Mouse (Mus musculus): ENCODE measurements around the gene Plcb4. TPM values are rescaled to one million over a fixed set of nuclear protein-coding genes. Genes with fewer than 3 reads are reported as not detected.

Plcb4 gene
- polyA plus RNA-seq, 1 experiment from 2014 or later: 29.3 TPM

DNA sequence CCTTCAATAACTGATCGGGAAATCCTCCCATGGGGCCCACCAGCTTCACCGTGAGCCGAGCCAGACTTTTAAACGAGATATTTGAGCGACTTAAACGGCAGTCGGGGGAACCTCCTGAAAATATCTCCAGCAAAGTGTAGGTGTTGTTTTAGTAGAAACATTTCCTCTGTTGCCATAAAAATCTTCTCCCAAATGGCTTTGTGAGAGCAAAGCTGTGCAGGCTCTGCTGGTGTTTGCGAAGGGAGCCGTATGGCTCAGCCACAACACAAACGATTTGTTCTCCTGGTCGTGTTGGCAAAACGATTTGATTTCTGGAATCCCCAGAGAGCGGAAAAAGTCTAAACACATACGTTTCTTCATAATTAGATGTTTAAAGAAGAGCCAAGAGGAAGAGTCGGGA lies 90.8 kb downstream of the Plcb4 start:
- H3K36me3 ChIP-seq (ENCODE audit: control insufficient read depth, insufficient read depth, low read length): no peaks in the 10 kb centered on the region
- H3K27ac ChIP-seq (ENCODE audit: low read depth, low read length): no peak overlapping the region

GRCm38 (mm10) chr2:135750748-135751147 lies 91.9 kb downstream of the Plcb4 start:
- H3K9ac ChIP-seq (ENCODE audit: low read depth, low read length): no peak overlapping the region
- no peak overlapping the region for H3K27ac ChIP-seq (ENCODE audit: low read depth, low read length)
- H3K36me3 ChIP-seq (ENCODE audit: control insufficient read depth, insufficient read depth, low read length): no peaks in the 10 kb centered on the region
- no peak overlapping the region for H3K4me3 ChIP-seq (ENCODE audit: low read depth, low read length)
- H3K27me3 ChIP-seq (ENCODE audit: control insufficient read depth, insufficient read depth, low read length): no peaks in the 10 kb centered on the region
- H3K4me2 ChIP-seq (replicated peaks; ENCODE audit: low read depth, low read length): no peak overlapping the region
- WGBS: 76% methylated on average over 5 of the region's 5 CpGs
- no peak for DNase-seq (ENCODE audit: low spot score)
- no peak for ATAC-seq (ENCODE audit: low FRiP score)
- no peaks in the 10 kb centered on the region for H3K4me1 ChIP-seq (replicated peaks; ENCODE audit: control insufficient read depth, insufficient read depth, low read length)
- no peaks in the 10 kb centered on the region for H3K9me3 ChIP-seq (ENCODE audit: control insufficient read depth, low read length)

More for the DNA sequence above, 90.8 kb downstream of the Plcb4 start:
- Histone ChIP-seq H3K4me3 (ENCODE audit: low read depth, low read length) (no peak overlapping the region), H3K27me3 (ENCODE audit: control insufficient read depth, insufficient read depth, low read length) (no peaks in the 10 kb centered on the region), H3K9me3 (ENCODE audit: control insufficient read depth, low read length) (no peaks in the 10 kb centered on the region), H3K9ac (ENCODE audit: low read depth, low read length) (no peak overlapping the region), H3K4me1 (replicated peaks; ENCODE audit: control insufficient read depth, insufficient read depth, low read length) (no peaks in the 10 kb centered on the region), H3K4me2 (replicated peaks; ENCODE audit: low read depth, low read length) (no peak overlapping the region)
- WGBS: 77% methylated on average over 15 of the region's 15 CpGs
- no peak for ATAC-seq (ENCODE audit: low FRiP score)
- no peak for DNase-seq (ENCODE audit: low spot score)

DNA sequence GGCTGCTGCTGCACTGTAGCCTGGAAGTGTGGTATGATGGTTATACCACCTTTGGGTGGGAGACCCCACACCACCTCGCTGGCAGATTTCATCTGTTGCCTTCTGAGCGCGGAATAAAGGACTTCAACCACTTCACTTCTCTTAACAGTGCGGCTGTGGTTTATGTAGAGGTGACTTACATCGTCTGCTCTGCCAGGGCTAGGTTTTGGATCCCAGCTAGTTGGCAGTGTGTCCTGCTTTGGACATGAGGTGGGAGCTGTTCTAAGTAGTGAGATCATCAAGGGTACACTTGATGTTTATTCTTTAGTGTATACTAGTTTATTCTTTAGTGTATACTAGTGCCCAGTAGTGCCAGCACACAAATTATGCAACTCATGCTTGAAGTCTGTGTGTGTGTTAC lies 97.0 kb downstream of the Plcb4 start:
- Histone ChIP-seq H3K9me3 (ENCODE audit: control insufficient read depth, low read length) (no peaks in the 10 kb centered on the region), H3K27me3 (ENCODE audit: control insufficient read depth, insufficient read depth, low read length) (no peaks in the 10 kb centered on the region), H3K4me2 (replicated peaks; ENCODE audit: low read depth, low read length) (no peak overlapping the region), H3K9ac (ENCODE audit: low read depth, low read length) (no peak overlapping the region), H3K27ac (ENCODE audit: low read depth, low read length) (no peak overlapping the region), H3K36me3 (ENCODE audit: control insufficient read depth, insufficient read depth, low read length) (no peaks in the 10 kb centered on the region), H3K4me3 (ENCODE audit: low read depth, low read length) (no peak overlapping the region), H3K4me1 (replicated peaks; ENCODE audit: control insufficient read depth, insufficient read depth, low read length) (no peaks in the 10 kb centered on the region)
- no peak for DNase-seq (ENCODE audit: low spot score)
- ATAC-seq (ENCODE audit: low FRiP score): no peak
- WGBS: 89% methylated on average over 5 of the region's 5 CpGs

DNA sequence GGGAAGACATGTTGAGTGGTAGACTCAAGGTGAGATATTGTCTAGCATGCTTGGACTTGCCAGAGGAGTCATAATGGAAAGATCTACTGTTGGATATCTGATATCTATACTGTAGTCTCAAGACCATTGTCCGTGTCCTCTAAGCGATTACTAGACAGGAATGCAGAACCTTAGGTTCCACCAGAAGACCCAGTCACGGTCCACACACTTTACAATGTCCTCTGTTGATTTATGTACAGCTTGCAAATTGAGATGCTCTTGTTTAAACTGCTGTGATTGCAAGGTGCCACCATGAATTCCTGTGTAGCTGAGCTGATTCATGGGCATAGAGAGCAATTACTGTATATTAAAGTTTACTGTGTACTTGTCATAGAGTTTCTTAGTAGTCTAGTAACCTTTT lies 98.7 kb downstream of the Plcb4 start:
- H3K4me1 ChIP-seq (replicated peaks; ENCODE audit: control insufficient read depth, insufficient read depth, low read length): no peaks in the 10 kb centered on the region
- H3K27me3 ChIP-seq (ENCODE audit: control insufficient read depth, insufficient read depth, low read length): no peaks in the 10 kb centered on the region
- no peak overlapping the region for H3K9ac ChIP-seq (ENCODE audit: low read depth, low read length)
- ATAC-seq (ENCODE audit: low FRiP score): no peak
- H3K36me3 ChIP-seq (ENCODE audit: control insufficient read depth, insufficient read depth, low read length): no peaks in the 10 kb centered on the region
- 88% methylated on average over 3 of the region's 3 CpGs for WGBS
- H3K4me2 ChIP-seq (replicated peaks; ENCODE audit: low read depth, low read length): no peak overlapping the region
- no peak overlapping the region for H3K27ac ChIP-seq (ENCODE audit: low read depth, low read length)
- DNase-seq (ENCODE audit: low spot score): no peak
- H3K4me3 ChIP-seq (ENCODE audit: low read depth, low read length): no peak overlapping the region
- H3K9me3 ChIP-seq (ENCODE audit: control insufficient read depth, low read length): no peaks in the 10 kb centered on the region

GRCm38 (mm10) chr2:135759499-135760095 lies 100.8 kb downstream of the Plcb4 start:
- H3K36me3 ChIP-seq (ENCODE audit: control insufficient read depth, insufficient read depth, low read length): no peaks in the 10 kb centered on the region
- H3K27me3 ChIP-seq (ENCODE audit: control insufficient read depth, insufficient read depth, low read length): no peaks in the 10 kb centered on the region
- no peak overlapping the region for H3K27ac ChIP-seq (ENCODE audit: low read depth, low read length)
- H3K9ac ChIP-seq (ENCODE audit: low read depth, low read length): no peak overlapping the region
- H3K4me2 ChIP-seq (replicated peaks; ENCODE audit: low read depth, low read length): no peak overlapping the region
- no peaks in the 10 kb centered on the region for H3K4me1 ChIP-seq (replicated peaks; ENCODE audit: control insufficient read depth, insufficient read depth, low read length)
- WGBS: 87% methylated on average over 6 of the region's 6 CpGs
- H3K4me3 ChIP-seq (ENCODE audit: low read depth, low read length): no peak overlapping the region
- H3K9me3 ChIP-seq (ENCODE audit: control insufficient read depth, low read length): no peaks in the 10 kb centered on the region
- ATAC-seq (ENCODE audit: low FRiP score): no peak
- DNase-seq (ENCODE audit: low spot score): no peak

DNA sequence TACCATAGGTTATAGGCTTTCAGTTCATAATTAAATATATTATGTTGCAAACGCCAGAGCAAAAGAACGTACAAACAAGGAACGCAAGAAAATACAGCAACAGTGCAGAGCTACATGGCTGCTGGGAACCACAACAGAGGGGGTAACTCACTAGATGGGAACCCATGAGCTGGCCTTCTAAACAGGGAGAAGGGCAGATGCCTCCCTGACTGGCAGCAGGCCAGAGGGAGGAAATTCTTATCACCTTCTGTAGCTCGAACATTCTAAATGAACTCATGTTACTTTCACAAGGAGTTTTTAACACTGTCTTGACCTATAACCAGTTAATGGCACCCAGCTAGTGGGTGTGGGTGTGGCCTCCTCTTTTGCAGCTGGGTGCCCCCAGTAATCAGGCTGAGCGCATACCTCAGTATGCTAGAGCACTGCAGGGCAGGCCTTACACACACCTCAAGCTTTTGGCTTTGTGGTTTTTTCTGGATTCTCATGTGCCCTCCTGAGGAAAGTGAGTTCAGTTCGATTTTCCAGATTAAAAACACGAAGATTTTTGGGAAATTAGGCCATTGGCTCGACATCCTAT lies 102.5 kb downstream of the Plcb4 start:
- H3K4me2 ChIP-seq (replicated peaks; ENCODE audit: low read depth, low read length): no peak overlapping the region
- no peak overlapping the region for H3K4me3 ChIP-seq (ENCODE audit: low read depth, low read length)
- DNase-seq (ENCODE audit: low spot score) (no peak), ATAC-seq (ENCODE audit: low FRiP score) (no peak)
- H3K27ac ChIP-seq (ENCODE audit: low read depth, low read length): no peak overlapping the region
- no peaks in the 10 kb centered on the region for H3K4me1 ChIP-seq (replicated peaks; ENCODE audit: control insufficient read depth, insufficient read depth, low read length)
- H3K9me3 ChIP-seq (ENCODE audit: control insufficient read depth, low read length): no peaks in the 10 kb centered on the region
- no peaks in the 10 kb centered on the region for H3K36me3 ChIP-seq (ENCODE audit: control insufficient read depth, insufficient read depth, low read length)
- WGBS: 89% methylated on average over 8 of the region's 8 CpGs
- no peak overlapping the region for H3K9ac ChIP-seq (ENCODE audit: low read depth, low read length)
- H3K27me3 ChIP-seq (ENCODE audit: control insufficient read depth, insufficient read depth, low read length): no peaks in the 10 kb centered on the region

GRCm38 (mm10) chr2:135764706-135765105 lies 105.9 kb downstream of the Plcb4 start:
- DNase-seq (ENCODE audit: low spot score): no peak
- H3K36me3 ChIP-seq (ENCODE audit: control insufficient read depth, insufficient read depth, low read length): no peaks in the 10 kb centered on the region
- WGBS: 52% methylated on average over 8 of the region's 8 CpGs
- no peaks in the 10 kb centered on the region for H3K27me3 ChIP-seq (ENCODE audit: control insufficient read depth, insufficient read depth, low read length)
- no peaks in the 10 kb centered on the region for H3K9me3 ChIP-seq (ENCODE audit: control insufficient read depth, low read length)
- no peaks in the 10 kb centered on the region for H3K4me1 ChIP-seq (replicated peaks; ENCODE audit: control insufficient read depth, insufficient read depth, low read length)
- no peak overlapping the region for H3K4me2 ChIP-seq (replicated peaks; ENCODE audit: low read depth, low read length)
- no peak overlapping the region for H3K9ac ChIP-seq (ENCODE audit: low read depth, low read length)
- no peak for ATAC-seq (ENCODE audit: low FRiP score)
- H3K27ac ChIP-seq (ENCODE audit: low read depth, low read length): no peak overlapping the region
- no peak overlapping the region for H3K4me3 ChIP-seq (ENCODE audit: low read depth, low read length)

GRCm38 (mm10) chr2:135766471-135767063 lies 107.8 kb downstream of the Plcb4 start:
- no peak for DNase-seq (ENCODE audit: low spot score)
- Histone ChIP-seq H3K9ac (ENCODE audit: low read depth, low read length) (no peak overlapping the region), H3K4me2 (replicated peaks; ENCODE audit: low read depth, low read length) (no peak overlapping the region), H3K9me3 (ENCODE audit: control insufficient read depth, low read length) (no peaks in the 10 kb centered on the region), H3K36me3 (ENCODE audit: control insufficient read depth, insufficient read depth, low read length) (no peaks in the 10 kb centered on the region), H3K27ac (ENCODE audit: low read depth, low read length) (no peak overlapping the region), H3K4me1 (replicated peaks; ENCODE audit: control insufficient read depth, insufficient read depth, low read length) (no peaks in the 10 kb centered on the region), H3K27me3 (ENCODE audit: control insufficient read depth, insufficient read depth, low read length) (no peaks in the 10 kb centered on the region), H3K4me3 (ENCODE audit: low read depth, low read length) (no peak overlapping the region)
- 87% methylated on average over 6 of the region's 6 CpGs for WGBS
- ATAC-seq (ENCODE audit: low FRiP score): no peak

GRCm38 (mm10) chr2:135767535-135767934 lies 108.7 kb downstream of the Plcb4 start:
- DNase-seq (ENCODE audit: low spot score): no peak
- ATAC-seq (ENCODE audit: low FRiP score): no peak
- H3K4me1 ChIP-seq (replicated peaks; ENCODE audit: control insufficient read depth, insufficient read depth, low read length): no peaks in the 10 kb centered on the region
- no peaks in the 10 kb centered on the region for H3K9me3 ChIP-seq (ENCODE audit: control insufficient read depth, low read length)
- no peak overlapping the region for H3K4me3 ChIP-seq (ENCODE audit: low read depth, low read length)
- no peak overlapping the region for H3K4me2 ChIP-seq (replicated peaks; ENCODE audit: low read depth, low read length)
- H3K27me3 ChIP-seq (ENCODE audit: control insufficient read depth, insufficient read depth, low read length): no peaks in the 10 kb centered on the region
- H3K36me3 ChIP-seq (ENCODE audit: control insufficient read depth, insufficient read depth, low read length): no peaks in the 10 kb centered on the region
- no peak overlapping the region for H3K27ac ChIP-seq (ENCODE audit: low read depth, low read length)
- 83% methylated on average over 5 of the region's 5 CpGs for WGBS
- no peak overlapping the region for H3K9ac ChIP-seq (ENCODE audit: low read depth, low read length)

All from hindbrain, embryonic 11.5 days (tissue).